Mouse (Mus musculus): ENCODE measurements around the gene Prss30. TPM values are rescaled to one million over a fixed set of nuclear protein-coding genes. Genes with fewer than 3 reads are reported as not detected.
"Not testable (repeated sequence)": the region's sequence is repeated elsewhere in the genome, so short reads cannot be mapped to it uniquely, and the experiment has no call there.

Prss30 gene
- polyA plus RNA-seq, 1 experiment from 2014 or later: 0.31 TPM

DNA sequence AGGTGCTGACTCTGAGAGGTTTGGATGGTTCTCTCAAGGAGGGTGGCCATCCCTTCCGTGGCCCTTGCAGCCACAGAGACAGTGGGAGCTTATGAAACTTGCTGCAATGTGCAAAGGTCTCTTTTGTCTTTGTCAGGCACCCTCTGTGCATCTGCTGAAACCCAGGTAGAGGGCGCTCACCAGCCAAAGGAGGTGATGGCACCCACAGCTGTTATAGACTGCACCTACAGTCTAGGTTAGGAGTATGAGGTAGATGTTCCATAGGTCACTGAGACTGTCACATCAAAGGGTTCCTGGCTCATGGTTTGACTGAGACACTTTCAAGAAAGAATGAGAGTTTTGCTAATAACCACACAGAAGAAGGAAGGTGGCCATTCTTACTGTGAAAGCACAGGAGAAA lies 11.6 kb downstream of the Prss30 start:
- Histone ChIP-seq H3K4me3 (ENCODE audit: low read depth, low read length) (no peak overlapping the region), H3K9ac (replicated peaks; ENCODE audit: low read depth, low read length) (no peak overlapping the region), H3K27me3 (ENCODE audit: control insufficient read depth, insufficient read depth, low read length) (no peaks in the 10 kb centered on the region), H3K4me2 (ENCODE audit: low read depth, low read length) (no peak overlapping the region), H3K4me1 (ENCODE audit: control insufficient read depth, insufficient read depth, low read length) (no peaks in the 10 kb centered on the region), H3K9me3 (ENCODE audit: control insufficient read depth, low read length) (no peaks in the 10 kb centered on the region), H3K36me3 (ENCODE audit: control insufficient read depth, insufficient read depth, low read length) (no peaks in the 10 kb centered on the region), H3K27ac (ENCODE audit: low read depth, low read length) (no peak overlapping the region)
- WGBS: 55% methylated on average over 2 of the region's 2 CpGs
- ATAC-seq (ENCODE audit: low read depth): no peak

DNA sequence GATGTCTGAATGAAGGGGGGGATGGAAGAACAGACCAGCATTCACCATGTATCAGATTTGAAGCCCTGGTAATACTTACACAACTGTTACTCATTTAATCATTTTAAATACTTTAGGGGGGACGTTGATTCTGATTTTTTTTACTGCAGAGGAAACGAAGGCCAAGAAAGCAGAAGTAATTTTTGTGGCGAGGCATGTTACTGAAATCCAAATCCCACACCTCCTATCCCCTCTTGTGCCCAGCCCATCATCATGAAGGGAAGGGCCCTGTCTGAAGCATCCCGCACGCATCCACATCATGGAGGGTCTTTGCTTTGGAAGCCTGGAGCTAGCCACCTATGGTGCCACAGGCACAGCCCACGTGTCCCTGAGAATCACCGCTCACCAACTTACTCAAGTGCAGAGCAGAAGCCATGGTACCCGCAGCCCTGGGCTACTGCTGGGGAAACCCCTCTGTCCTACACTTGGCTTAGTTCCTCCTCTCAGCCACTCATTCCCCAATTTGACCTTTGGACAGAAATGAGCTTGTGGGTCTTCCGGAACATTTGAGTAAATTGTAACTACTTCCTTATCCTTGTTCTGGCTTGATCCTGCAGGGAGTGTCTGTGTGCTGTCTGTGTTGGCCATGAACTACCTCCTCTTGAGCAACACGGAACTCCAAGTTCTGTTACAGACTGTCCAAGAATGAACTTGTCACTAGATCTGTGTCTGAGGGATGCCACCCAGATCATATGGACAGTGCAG lies 13.5 kb downstream of the Prss30 start:
- no peak for ATAC-seq (ENCODE audit: low read depth)
- Histone ChIP-seq H3K4me1 (ENCODE audit: control insufficient read depth, insufficient read depth, low read length) (no peaks in the 10 kb centered on the region), H3K27me3 (ENCODE audit: control insufficient read depth, insufficient read depth, low read length) (no peaks in the 10 kb centered on the region), H3K27ac (ENCODE audit: low read depth, low read length) (no peak overlapping the region), H3K36me3 (ENCODE audit: control insufficient read depth, insufficient read depth, low read length) (no peaks in the 10 kb centered on the region), H3K4me2 (ENCODE audit: low read depth, low read length) (no peak overlapping the region), H3K4me3 (ENCODE audit: low read depth, low read length) (no peak overlapping the region), H3K9ac (replicated peaks; ENCODE audit: low read depth, low read length) (no peak overlapping the region), H3K9me3 (ENCODE audit: control insufficient read depth, low read length) (no peaks in the 10 kb centered on the region)
- WGBS: 91% methylated on average over 10 of the region's 10 CpGs

DNA sequence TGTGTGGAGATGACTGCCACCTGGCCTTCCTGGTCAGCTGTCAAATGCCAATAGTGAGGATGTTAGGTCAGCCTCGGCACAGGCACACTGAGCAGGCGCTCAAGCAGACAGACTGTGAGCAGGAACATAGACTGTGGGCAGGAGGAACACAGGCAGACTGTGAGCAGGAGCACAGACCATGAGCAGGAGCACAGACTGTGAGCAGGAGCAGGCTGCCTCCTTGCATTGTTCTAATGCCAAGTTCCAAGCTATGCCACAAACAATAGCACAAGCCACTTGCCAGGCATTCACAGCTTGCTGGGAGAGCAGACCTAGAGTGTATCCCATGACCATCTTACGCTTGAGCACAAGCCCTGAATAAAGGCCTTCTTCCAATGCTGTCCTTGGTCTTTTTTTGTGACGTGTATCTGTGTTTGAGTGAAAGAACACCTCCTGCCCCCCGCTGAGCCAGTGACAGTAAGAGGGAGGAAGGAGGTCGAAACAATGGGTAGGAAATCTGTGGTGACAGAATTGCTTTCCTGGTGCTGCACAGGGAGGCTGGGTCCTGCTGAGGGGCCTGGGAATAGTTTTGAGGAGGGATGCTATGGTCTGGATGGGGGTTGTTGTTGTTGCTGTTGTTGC lies 14.5 kb downstream of the Prss30 start:
- H3K36me3 ChIP-seq (ENCODE audit: control insufficient read depth, insufficient read depth, low read length): no peaks in the 10 kb centered on the region
- no peaks in the 10 kb centered on the region for H3K4me1 ChIP-seq (ENCODE audit: control insufficient read depth, insufficient read depth, low read length)
- no peak overlapping the region for H3K4me3 ChIP-seq (ENCODE audit: low read depth, low read length)
- H3K4me2 ChIP-seq (ENCODE audit: low read depth, low read length): no peak overlapping the region
- no peak overlapping the region for H3K9ac ChIP-seq (replicated peaks; ENCODE audit: low read depth, low read length)
- H3K9me3 ChIP-seq (ENCODE audit: control insufficient read depth, low read length): no peaks in the 10 kb centered on the region
- no peak overlapping the region for H3K27ac ChIP-seq (ENCODE audit: low read depth, low read length)
- H3K27me3 ChIP-seq (ENCODE audit: control insufficient read depth, insufficient read depth, low read length): no peaks in the 10 kb centered on the region
- 32% methylated on average over 6 of the region's 6 CpGs for WGBS
- ATAC-seq (ENCODE audit: low read depth): no peak

DNA sequence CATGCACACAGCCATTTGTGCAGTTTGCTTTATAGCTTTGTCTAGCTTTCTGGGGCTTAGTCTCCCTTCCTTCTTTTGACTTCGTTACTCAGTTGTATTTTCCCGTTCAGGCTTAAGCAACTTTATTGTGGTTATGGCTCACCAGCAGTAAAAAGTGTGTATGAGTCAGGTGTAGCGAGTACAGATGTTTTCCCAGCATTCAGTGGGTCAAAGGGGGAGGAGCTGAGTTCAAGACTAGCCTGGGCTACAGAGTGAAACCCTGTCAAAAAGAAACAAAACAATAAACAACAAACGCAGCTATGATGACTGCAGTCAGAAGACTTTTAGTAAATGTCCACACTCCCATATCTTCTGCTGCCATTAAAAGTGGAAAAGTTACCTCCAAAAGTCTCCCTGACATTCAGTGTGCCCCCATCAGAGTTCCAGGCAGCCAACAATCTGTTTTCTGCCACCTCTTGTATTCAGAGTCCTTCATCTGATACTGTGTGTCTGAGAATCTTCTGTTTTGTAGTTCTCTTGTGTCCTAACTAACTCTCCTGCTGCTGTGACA lies 18.7 kb downstream of the Prss30 start:
- ATAC-seq (ENCODE audit: low read depth): no peak
- no peaks in the 10 kb centered on the region for H3K27me3 ChIP-seq (ENCODE audit: control insufficient read depth, insufficient read depth, low read length)
- no peaks in the 10 kb centered on the region for H3K4me1 ChIP-seq (ENCODE audit: control insufficient read depth, insufficient read depth, low read length)
- 30% methylated on average over 4 of the region's 4 CpGs for WGBS
- no peak overlapping the region for H3K27ac ChIP-seq (ENCODE audit: low read depth, low read length)
- no peak overlapping the region for H3K9ac ChIP-seq (replicated peaks; ENCODE audit: low read depth, low read length)
- H3K9me3 ChIP-seq (ENCODE audit: control insufficient read depth, low read length): no peaks in the 10 kb centered on the region
- H3K4me2 ChIP-seq (ENCODE audit: low read depth, low read length): no peak overlapping the region
- H3K4me3 ChIP-seq (ENCODE audit: low read depth, low read length): no peak overlapping the region
- no peaks in the 10 kb centered on the region for H3K36me3 ChIP-seq (ENCODE audit: control insufficient read depth, insufficient read depth, low read length)

DNA sequence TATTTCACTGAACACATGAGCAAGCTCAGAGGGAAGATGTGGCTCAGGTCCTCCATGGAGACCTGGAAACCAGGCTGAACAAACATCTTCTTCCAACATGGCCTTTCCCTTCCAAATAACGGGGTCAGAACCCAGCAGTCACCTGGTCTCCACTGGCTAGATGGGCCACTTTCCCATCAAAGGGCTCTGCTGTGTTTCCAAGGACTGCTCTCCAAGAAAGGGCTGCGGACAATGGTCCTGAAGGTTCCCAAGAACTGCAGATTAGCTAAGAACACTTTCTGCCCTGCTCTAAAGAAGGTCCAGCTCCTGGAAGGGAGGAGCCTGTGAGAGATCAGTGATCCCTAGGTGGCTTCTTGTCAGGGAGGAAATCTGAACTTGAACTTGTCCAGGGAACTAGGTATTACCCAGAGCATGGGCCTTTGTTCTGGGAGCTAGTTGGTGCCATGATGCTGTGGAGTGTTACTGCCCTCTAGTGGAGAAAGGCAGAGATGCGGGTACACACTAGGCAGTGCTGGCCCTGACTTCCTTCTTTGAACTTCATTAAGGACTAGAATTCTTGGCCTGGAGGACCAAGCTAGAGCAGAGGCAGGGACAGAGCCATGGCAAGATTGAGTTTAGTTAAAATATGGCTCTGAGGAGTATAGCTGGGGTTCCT lies 20.2 kb downstream of the Prss30 start:
- H3K4me3 ChIP-seq (ENCODE audit: low read depth, low read length): no peak overlapping the region
- ATAC-seq (ENCODE audit: low read depth): peak; percentile 97
- H3K27me3 ChIP-seq (ENCODE audit: control insufficient read depth, insufficient read depth, low read length): no peaks in the 10 kb centered on the region
- no peaks in the 10 kb centered on the region for H3K4me1 ChIP-seq (ENCODE audit: control insufficient read depth, insufficient read depth, low read length)
- peak overlapping the region; percentile 52 for H3K27ac ChIP-seq (ENCODE audit: low read depth, low read length)
- WGBS: 38% methylated on average over 3 of the region's 3 CpGs
- no peak overlapping the region for H3K9ac ChIP-seq (replicated peaks; ENCODE audit: low read depth, low read length)
- no peak overlapping the region for H3K4me2 ChIP-seq (ENCODE audit: low read depth, low read length)
- no peaks in the 10 kb centered on the region for H3K9me3 ChIP-seq (ENCODE audit: control insufficient read depth, low read length)
- H3K36me3 ChIP-seq (ENCODE audit: control insufficient read depth, insufficient read depth, low read length): no peaks in the 10 kb centered on the region

DNA sequence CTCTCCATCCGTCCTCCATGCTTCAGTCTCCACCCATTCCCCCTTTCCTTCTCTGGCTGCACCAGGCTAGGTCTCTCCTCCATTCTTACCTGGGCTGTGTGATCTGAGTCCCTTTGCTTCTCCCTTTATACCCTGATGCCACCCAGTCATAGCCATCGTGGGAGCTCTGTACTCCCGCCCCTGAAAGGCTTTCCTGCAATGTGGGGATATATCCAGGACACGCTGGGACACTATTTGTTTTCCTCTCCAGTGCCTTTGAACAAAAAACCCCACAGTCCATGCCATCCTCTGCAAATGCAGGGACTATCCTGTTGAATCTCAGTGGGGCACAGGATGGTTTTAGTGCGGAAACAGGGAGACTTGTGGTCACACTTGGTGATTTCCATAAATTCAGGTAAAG lies 25.2 kb downstream of the Prss30 start, which contains the start of gene Sbpl:
Sbpl (minus strand) TSS at position 101 of the 400 bp plus-strand sequence.
- H3K9ac ChIP-seq (replicated peaks; ENCODE audit: low read depth, low read length): no peak within 1 kb of the TSS
- H3K9me3 ChIP-seq (ENCODE audit: control insufficient read depth, low read length): no peaks in the 10 kb centered on the region
- no peaks in the 10 kb centered on the region for H3K36me3 ChIP-seq (ENCODE audit: control insufficient read depth, insufficient read depth, low read length)
- no peak within 1 kb of the TSS for H3K4me3 ChIP-seq (ENCODE audit: low read depth, low read length)
- H3K27ac ChIP-seq (ENCODE audit: low read depth, low read length): no peak within 1 kb of the TSS
- ATAC-seq (ENCODE audit: low read depth): no peak
- no peaks in the 10 kb centered on the region for H3K27me3 ChIP-seq (ENCODE audit: control insufficient read depth, insufficient read depth, low read length)
- H3K4me1 ChIP-seq (ENCODE audit: control insufficient read depth, insufficient read depth, low read length): no peaks in the 10 kb centered on the region
- H3K4me2 ChIP-seq (ENCODE audit: low read depth, low read length): no peak within 1 kb of the TSS
- WGBS: 68% methylated on average over 5 of the region's 5 CpGs

DNA sequence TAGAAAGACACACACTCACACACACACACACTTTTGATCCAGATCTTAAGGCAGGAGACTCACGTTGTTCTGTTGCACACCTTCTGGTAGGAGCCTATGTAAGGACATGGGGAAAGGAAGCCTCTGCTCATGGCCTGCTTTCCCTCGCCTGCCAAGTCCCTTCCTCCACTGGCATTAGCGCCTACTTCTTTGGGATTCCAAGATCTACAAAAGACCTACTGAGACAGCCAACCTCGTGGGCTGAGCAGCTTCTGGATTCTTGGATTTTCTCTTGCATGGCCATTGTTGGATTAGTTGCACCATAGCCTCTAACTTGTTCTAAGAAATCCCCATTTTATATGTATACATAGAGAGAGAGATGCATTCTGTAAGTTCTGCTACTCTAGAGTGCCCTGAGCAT lies 29.5 kb downstream of the Prss30 start:
- WGBS: 82% methylated on average over 4 of the region's 4 CpGs
- H3K4me2 ChIP-seq (ENCODE audit: low read depth, low read length): not testable (repeated sequence)

DNA sequence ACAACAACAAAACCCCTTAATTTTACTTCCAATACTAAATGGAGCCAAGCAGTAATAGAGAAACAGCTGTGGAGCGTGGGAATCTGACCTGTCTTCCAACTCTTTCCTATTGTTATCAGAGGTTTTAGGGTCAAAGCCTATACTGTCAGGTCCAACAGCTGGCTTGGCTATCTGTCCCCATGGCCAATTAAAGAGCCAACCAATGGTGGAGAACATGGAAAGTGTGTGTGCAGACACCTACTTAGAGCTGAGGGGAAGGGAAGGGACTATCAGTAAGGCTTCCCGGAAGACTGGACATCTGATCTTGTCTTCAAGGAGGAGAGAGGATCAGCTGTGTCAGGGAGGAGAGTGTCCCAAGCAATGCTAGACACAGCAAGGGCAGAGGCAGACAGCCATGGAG lies 31.3 kb downstream of the Prss30 start:
- Histone ChIP-seq H3K4me1 (ENCODE audit: control insufficient read depth, insufficient read depth, low read length) (no peaks in the 10 kb centered on the region), H3K4me3 (ENCODE audit: low read depth, low read length) (no peak overlapping the region), H3K9ac (replicated peaks; ENCODE audit: low read depth, low read length) (no peak overlapping the region), H3K9me3 (ENCODE audit: control insufficient read depth, low read length) (no peaks in the 10 kb centered on the region), H3K27me3 (ENCODE audit: control insufficient read depth, insufficient read depth, low read length) (no peaks in the 10 kb centered on the region), H3K36me3 (ENCODE audit: control insufficient read depth, insufficient read depth, low read length) (no peaks in the 10 kb centered on the region), H3K4me2 (ENCODE audit: low read depth, low read length) (no peak overlapping the region), H3K27ac (ENCODE audit: low read depth, low read length) (no peak overlapping the region)
- WGBS: 87% methylated on average over 2 of the region's 2 CpGs
- ATAC-seq (ENCODE audit: low read depth): no peak

More for the DNA sequence above, 29.5 kb downstream of the Prss30 start:
- not testable (repeated sequence) for H3K27ac ChIP-seq (ENCODE audit: low read depth, low read length); H3K9ac ChIP-seq (replicated peaks; ENCODE audit: low read depth, low read length); H3K36me3 ChIP-seq (ENCODE audit: control insufficient read depth, insufficient read depth, low read length); H3K9me3 ChIP-seq (ENCODE audit: control insufficient read depth, low read length); H3K27me3 ChIP-seq (ENCODE audit: control insufficient read depth, insufficient read depth, low read length); H3K4me3 ChIP-seq (ENCODE audit: low read depth, low read length); H3K4me1 ChIP-seq (ENCODE audit: control insufficient read depth, insufficient read depth, low read length); ATAC-seq (ENCODE audit: low read depth)

DNA sequence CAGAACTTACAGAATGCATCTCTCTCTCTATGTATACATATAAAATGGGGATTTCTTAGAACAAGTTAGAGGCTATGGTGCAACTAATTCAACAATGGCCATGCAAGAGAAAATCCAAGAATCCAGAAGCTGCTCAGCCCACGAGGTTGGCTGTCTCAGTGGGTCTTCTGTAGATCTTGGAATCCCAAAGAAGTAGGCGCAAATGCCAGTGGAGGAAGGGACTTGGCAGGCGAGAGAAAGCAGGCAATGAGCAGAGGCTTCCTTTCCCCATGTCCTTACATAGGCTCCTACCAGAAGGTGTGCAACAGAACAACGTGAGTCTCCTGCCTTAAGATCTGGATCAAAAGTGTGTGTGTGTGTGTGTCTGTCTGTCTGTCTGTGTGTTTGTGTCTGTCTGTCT lies 32.9 kb downstream of the Prss30 start:
- not testable (repeated sequence) for H3K36me3 ChIP-seq (ENCODE audit: control insufficient read depth, insufficient read depth, low read length); ATAC-seq (ENCODE audit: low read depth); H3K4me1 ChIP-seq (ENCODE audit: control insufficient read depth, insufficient read depth, low read length); H3K4me3 ChIP-seq (ENCODE audit: low read depth, low read length); H3K27ac ChIP-seq (ENCODE audit: low read depth, low read length); H3K27me3 ChIP-seq (ENCODE audit: control insufficient read depth, insufficient read depth, low read length); H3K9me3 ChIP-seq (ENCODE audit: control insufficient read depth, low read length); H3K4me2 ChIP-seq (ENCODE audit: low read depth, low read length); H3K9ac ChIP-seq (replicated peaks; ENCODE audit: low read depth, low read length)
- 79% methylated on average over 4 of the region's 4 CpGs for WGBS

All from neural tube, embryonic 14.5 days (tissue).